Comparison of ENCODE assay signal across 14 mouse cellular contexts in genomic region chr7:114080250-114080649, GRCm38 (mm10).
"Had no signal": no experiment of that assay in that cellular context is flagged by ENCODE, and none has a peak within 500 bp of the region (broad histone marks: within the 10 kb centered on the region; RNA-seq: fewer than 3 reads in every experiment).

No protein-coding gene starts in this region.

- H3K4me1 ChIP-seq: limb, embryonic 10.5 days; neural tube, embryonic 15.5 days; stomach, embryonic 15.5 days had no signal

- H3K27me3 ChIP-seq: neural tube, embryonic 15.5 days; stomach, embryonic 15.5 days had no signal

- H3K4me2 ChIP-seq: neural tube, embryonic 15.5 days; stomach, embryonic 15.5 days had no signal

- DNase-seq: kidney, adult 11 months; kidney, adult 9 months; kidney, postnatal 36 days; midbrain, embryonic 14.5 days; right cerebral cortex, adult 18-20 months; right cerebral cortex, postnatal 4 days; spleen, adult 18-20 months; thymus, postnatal 36 days had no signal

- H3K9ac ChIP-seq: neural tube, embryonic 15.5 days; stomach, embryonic 15.5 days had no signal

- H3K4me3 ChIP-seq: limb, embryonic 10.5 days; midbrain, embryonic 10.5 days; myocyte; neural tube, embryonic 15.5 days; stomach, embryonic 15.5 days had no signal

- H3K36me3 ChIP-seq: limb, embryonic 10.5 days; neural tube, embryonic 15.5 days; stomach, embryonic 15.5 days had no signal

- H3K27ac ChIP-seq: kidney, postnatal 0 days; limb, embryonic 10.5 days; midbrain, embryonic 10.5 days; neural tube, embryonic 15.5 days; stomach, embryonic 15.5 days had no signal

- H3K9me3 ChIP-seq: limb, embryonic 10.5 days; midbrain, embryonic 10.5 days; neural tube, embryonic 15.5 days; stomach, embryonic 15.5 days had no signal
